Mouse (Mus musculus): ENCODE results near the gene Gm20441. TPM values are rescaled to one million over a fixed set of nuclear protein-coding genes. Genes with fewer than 3 reads are reported as not detected.

The Gm20441 gene
- total RNA-seq (2021) = not detected
- long read RNA-seq, experiment 1 = 0 reads
- long read RNA-seq, experiment 2, partial matches to known transcripts = 1 of 2 reads
- long read RNA-seq, experiment 2, other reads (novel, unspliced or antisense) = 1 of 2 reads

- intact Hi-C loops (cut with DNase I) = no loop called here
- peak; percentile 54 to 65 for DNase-seq
Measured at GRCm38 (mm10) chr10:75780769-75781578, at the start of gene Gm20441, which contains the start of gene Gstt3. Gene Gm20441 (minus strand): TSS chr10:75780954. Gene Gstt3 (minus strand): TSS chr10:75781414.

GRCm38 (mm10) chr10:75830275-75830670 is 49.5 kb upstream of the Gm20441 start:
- DNase-seq = no peak
- intact Hi-C loops (cut with DNase I) = no loop called here

- intact Hi-C loops (cut with DNase I) = no loop called here
- no peak for DNase-seq
Measured at GRCm38 (mm10) chr10:75829529-75830274, 48.9 kb upstream of the Gm20441 start.

DNA sequence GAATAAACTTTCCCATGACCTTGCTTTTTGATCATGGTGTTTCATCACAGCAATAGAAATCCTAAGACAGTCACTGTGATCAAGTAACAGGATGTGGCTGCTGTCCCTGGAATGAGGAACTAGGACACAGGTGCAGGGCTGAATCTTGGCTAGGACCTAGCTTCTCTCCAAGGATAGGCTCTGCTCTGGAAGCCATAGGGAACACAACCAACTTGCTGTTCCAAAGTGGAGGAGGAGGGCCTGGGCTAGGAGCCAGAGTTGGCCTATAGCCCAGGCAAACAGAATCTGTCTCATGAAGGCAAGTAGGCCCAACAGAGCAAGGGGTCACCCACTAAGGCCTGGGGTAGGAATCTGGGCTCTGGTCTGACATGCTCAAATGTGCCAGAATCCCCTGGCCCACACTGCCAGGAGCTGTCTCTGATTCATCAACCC is 47.8 kb upstream of the Gm20441 start:
- DNase-seq = peak; percentile 84
- intact Hi-C loops (cut with DNase I) = no loop called here

DNA sequence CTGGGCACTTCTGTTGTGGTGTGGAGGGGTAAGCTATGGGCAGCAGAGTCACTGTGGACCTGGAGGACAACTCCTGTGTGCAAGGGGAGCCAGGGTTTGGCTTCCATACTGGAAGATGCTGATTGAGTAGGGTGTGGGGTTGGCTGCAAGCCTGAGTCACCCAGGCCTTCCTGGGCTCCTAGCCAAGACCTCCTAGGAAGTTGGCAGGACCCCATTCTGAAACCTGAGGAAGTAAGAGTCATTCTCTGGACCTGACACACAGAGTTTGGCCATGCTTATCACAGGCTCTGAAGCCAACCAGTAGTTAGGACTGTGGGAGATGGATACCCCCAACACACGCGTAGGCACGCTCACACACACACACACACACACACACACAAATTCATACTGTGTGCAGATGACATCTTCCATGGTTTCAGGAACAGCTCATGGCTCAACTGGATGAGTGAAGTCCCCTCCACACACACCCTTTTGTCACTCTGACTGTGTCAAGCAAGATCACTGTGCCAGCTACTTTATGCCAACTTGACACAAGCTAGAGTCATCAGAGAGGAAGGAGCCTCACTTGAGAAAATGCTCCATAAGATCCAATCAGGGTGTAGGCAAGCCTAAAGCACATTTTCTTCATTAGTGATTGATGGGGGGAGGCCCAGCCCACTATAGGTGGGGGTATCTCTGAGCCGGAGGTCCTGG is 47.1 kb upstream of the Gm20441 start:
- peak; percentile 59 to 63 for DNase-seq
- intact Hi-C loops (cut with DNase I) = no loop called here

DNA sequence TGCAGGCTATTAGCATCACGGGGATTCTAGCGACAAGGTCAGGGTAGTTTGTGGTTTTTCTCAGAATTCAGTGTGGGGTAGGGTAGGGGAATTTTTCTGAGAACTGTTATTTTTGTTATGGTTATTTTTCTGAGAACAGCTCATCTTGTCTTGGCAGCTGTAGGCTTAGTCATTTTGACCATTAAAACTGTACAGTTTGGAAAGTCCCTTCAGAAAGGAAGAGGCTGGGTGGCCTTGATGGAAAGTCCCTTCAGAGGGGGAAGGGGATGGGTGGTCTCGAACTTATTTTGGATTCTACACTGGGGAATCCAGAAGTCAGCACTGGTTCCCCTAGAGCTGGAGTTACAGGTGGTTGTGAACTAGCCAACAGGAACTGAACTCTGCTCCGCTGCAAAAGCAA is 43.8 kb upstream of the Gm20441 start:
- DNase-seq = no peak
- intact Hi-C loops (cut with DNase I) = no loop called here

DNA sequence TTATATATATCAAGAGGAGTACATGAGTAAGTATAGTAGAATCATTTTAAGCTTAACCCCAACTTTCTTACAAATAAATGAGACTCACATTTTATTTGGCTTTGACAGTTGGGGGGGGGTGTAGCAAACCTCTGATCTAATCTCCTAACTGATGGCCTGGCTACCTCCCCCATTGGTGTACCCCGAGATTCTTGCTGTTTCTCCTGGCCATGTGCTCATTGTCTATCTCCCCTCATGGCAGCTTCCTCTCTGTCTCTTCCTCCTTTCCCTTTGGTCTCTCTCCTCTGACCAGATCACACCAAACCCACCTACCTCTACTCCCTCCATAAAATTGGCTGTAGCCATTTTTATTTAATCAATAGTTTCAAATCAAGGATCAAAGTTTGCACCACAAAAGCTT is 43.0 kb upstream of the Gm20441 start:
- DNase-seq = no peak
- intact Hi-C loops (cut with DNase I) = no loop called here

DNA sequence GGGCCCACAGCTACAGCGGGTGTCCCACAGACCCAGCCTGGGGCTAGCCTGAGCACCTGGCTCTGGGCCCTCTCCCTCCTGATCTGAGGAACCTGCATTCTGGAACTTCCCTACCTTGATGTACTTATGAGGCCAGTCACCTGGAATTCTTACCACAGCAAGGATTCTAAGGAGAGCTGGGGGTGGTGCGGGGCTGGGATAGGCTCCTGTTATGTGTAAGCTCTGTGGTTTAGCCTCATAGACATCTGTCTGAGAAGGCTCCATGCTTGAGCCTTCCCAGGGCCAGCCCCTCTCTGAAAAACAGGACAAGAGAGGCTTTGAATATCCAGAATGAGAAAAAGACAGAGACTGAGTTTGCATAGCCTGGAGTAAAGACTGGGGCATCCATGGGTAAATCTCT is 41.7 kb upstream of the Gm20441 start, which contains the start of gene Gstt4:
Gene Gstt4 (minus strand): TSS at position 101 of the 400 bp plus-strand sequence.
- no peak for DNase-seq
- intact Hi-C loops (cut with DNase I) = no loop called here

- intact Hi-C loops (cut with DNase I) = no loop called here
- no peak for DNase-seq
Measured at GRCm38 (mm10) chr10:75819882-75820281, 39.1 kb upstream of the Gm20441 start.

GRCm38 (mm10) chr10:75818641-75819040 is 37.9 kb upstream of the Gm20441 start:
- intact Hi-C loops (cut with DNase I) = no loop called here
- no peak for DNase-seq

GRCm38 (mm10) chr10:75804217-75804616 is 23.5 kb upstream of the Gm20441 start:
- no peak for DNase-seq
- intact Hi-C loops (cut with DNase I) = no loop called here

- intact Hi-C loops (cut with DNase I) = no loop called here
- peak; percentile 64 to 70 for DNase-seq
Measured at GRCm38 (mm10) chr10:75798176-75798696, 17.5 kb upstream of the Gm20441 start, which contains the start of gene Gstt1. Gene Gstt1 (minus strand): TSS chr10:75798584.

- DNase-seq = peak; percentile 49 to 66
- intact Hi-C loops (cut with DNase I) = no loop called here
Measured at GRCm38 (mm10) chr10:75797619-75798175, 16.9 kb upstream of the Gm20441 start.

DNA sequence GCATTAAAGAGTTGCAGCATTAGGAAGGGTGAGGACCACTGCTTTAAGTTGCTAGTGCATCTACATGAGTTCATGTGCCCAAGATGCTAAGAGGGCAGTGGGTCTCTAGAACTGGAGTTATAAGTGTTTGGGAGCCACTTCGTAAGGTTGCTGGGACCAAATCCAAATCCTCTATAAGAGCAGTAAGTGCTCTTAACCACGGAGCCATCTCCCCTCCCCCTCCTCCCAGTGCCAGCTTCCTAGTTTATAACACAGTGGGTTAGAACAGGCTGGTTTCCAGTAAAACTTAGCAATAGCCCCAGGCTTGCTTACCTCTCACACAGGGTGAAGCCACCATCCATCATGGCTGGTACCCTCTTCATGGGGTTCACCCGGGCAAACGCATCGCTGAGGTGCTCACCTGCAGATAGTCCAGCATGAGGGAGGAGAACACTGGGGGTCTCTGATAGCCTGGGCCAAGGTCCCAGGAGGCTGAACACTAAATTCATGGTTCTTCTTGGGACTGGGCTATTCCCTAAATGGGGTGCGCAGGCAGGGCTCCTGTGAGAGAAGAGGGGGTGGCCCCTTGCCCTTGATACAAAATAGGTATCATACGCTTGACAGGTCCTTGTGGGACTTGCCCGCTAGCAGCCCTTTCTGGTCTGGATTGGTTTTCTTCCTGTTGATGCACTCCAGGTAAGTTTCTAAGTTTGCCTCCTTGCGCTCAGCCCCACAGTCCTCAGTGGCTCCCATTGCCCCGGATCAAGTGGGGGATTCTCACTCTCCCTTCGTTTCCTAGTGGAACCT is 16.2 kb upstream of the Gm20441 start:
- intact Hi-C loops (cut with DNase I) = no loop called here
- no peak for DNase-seq

GRCm38 (mm10) chr10:75794880-75795279 is 14.1 kb upstream of the Gm20441 start:
- DNase-seq = no peak

GRCm38 (mm10) chr10:75790773-75791172 is 10.0 kb upstream of the Gm20441 start:
- intact Hi-C loops (cut with DNase I) = no loop called here
- no peak for DNase-seq

More at GRCm38 (mm10) chr10:75794880-75795279, 14.1 kb upstream of the Gm20441 start:
- intact Hi-C loops (cut with DNase I) = no loop called here

- no peak for DNase-seq
- intact Hi-C loops (cut with DNase I) = no loop called here
Measured at GRCm38 (mm10) chr10:75789841-75790240, 9.1 kb upstream of the Gm20441 start.

- DNase-seq = no peak
- intact Hi-C loops (cut with DNase I) = no loop called here
Measured at GRCm38 (mm10) chr10:75789081-75789735, 8.5 kb upstream of the Gm20441 start.

DNA sequence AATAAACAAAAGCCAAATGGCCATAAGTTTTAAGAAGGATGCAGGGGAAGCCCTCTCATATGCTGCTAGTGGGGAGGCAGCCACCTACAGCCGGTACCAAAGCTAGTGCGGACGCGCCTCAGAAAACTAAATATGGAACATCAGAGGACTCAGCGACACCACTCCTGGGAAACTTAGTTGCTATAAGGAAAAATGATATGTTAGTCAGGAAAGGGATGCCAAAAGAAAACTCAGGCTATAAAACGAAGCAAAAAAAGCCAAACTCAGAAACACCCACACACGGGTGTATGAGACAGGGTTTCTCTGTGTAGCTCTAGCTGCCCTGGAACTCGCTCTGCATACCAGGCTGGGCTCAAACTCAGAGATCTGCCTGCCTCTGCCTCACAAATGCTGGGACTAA is 7.5 kb upstream of the Gm20441 start:
- intact Hi-C loops (cut with DNase I) = no loop called here
- no peak for DNase-seq

Measured in gastrocnemius, postnatal 36 days (tissue).